Mouse (Mus musculus): ENCODE measurements around the gene Ntn5.
"Not testable (repeated sequence)": the region's sequence is repeated elsewhere in the genome, so short reads cannot be mapped to it uniquely, and the experiment has no call there.

The Ntn5 gene

DNA sequence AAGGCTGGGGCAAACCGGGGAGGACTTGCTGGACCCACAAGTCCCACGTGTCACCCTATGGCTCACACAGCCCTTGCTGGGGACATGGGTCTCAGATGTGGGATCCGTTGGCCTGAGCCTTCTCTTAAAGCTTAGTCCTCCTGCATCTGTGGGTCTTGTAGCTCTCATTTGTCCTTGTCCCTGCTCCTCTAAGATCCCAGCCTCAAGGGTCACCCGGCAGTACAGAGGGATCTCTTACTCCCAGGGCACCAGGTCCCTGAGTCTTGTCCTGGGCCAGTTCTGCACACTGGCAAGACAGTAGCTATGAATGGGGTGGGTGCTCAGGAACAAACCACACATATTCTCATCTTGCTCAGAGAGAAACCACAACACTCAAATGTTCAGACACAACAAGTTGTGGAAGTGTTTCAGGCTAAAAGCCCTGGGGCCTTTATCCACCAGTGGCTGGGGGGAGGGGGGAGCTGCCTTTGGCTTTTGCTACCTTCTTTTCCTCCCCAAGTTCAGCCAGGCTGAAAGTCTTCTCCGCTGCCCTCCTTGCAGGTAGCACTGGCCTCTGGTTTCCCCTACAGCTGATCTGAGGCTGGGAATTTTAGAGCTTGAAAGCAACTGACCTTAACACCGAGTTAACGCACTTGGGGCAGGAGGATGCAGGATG is at the start of gene Ntn5:
Ntn5 (plus strand) TSS at position 627 of the 655 bp plus-strand sequence.
- no peak for DNase-seq (ENCODE audit: low read depth, low spot score)

DNA sequence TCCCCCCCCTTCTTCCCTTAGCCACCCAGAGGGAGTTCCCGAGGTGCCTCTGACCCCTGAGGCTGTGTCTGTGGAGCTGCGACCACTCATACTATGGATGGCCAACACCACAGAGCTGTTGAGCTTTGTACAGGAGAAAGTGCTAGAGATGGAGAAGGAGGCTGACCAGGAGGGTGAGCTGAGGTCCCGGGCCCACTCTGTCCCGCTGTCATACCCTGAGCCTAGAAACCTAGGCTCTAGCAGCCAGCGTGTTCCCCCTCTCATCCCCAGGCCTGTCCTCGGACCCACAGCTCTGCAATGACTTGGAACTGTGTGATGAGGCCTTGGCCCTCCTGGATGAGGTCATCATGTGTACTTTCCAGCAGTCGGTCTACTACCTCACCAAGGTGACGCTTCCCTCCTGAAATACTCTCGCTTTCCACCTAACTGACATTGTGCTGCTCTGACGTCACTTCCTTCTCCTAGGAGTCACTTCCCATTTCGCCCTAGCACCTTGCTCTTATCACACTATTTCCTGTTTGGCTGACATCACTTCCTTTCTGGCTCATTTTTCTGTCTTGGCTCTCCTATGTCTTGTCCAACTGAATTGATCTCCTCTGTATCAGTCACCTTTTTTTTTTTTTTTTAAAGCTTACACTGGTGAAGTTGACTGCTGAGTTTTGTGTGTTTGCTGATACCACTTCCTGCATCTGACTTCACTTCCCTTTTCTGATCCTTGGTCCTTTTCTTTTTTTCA is 48.7 kb upstream of the Ntn5 start:
- DNase-seq (ENCODE audit: low read depth, low spot score), result no peak

DNA sequence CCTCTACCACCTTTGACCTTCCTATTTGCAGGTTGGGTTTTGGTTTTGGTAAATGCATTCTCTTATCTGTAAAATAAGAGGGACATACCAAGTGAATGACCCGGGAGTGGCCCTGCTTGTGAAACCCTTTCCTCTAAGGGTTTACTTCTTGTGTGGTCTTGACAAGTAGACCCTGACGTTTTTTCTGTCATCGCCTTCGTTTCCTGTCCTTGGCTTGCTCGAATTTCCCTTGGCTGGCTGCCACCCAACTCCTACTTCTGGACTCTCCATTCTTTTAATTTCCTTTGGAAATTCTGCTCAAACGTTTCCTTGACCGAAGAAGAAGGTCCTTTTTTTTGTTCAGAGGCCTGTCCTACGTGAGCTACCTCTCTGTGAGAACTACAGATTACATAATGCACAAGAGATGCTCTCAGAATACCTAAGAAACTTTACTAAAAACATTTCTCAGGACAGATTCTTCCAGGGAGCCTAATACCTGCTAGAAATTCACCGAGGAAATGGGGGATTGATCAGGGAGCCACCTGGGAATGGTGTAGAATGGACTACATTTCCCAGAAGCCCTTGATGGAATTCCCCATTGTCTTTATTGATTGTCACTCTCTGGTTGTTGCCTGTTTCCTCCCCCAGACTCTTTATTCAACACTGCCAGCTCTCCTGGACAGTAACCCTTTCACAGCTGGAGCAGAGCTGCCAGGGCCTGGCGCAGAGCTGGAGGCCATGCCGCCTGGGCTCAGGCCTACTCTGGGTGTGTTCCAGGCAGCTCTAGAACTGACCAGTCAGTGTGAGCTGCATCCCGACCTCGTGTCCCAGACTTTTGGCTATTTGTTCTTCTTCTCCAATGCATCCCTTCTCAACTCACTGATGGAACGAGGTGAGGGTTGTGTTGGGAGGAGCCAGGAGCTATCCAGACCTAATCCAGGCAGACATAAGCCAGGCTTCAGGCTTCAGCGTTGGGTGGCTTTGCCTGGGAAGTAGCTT is 47.8 kb upstream of the Ntn5 start:
- DNase-seq (ENCODE audit: low read depth, low spot score), result no peak

DNA sequence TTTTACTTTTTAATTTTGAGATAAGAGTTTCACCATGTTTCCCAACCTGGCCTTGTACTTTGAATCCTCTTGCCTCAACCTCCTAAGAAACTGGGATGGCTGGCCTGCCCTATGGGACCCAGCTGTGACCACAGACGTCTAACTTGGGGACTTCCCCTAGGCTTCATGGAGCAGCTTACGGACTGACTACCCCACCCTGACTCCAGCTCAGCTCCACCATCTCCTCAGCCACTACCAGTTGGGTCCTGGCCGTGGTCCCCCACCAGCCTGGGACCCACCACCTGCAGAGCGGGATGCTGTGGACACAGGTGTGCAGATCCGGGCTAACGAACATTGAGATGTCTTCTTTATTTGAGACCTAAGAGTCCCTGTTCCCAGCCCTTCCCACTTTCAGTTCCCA is 46.1 kb upstream of the Ntn5 start:
- DNase-seq (ENCODE audit: low read depth, low spot score), result no peak

DNA sequence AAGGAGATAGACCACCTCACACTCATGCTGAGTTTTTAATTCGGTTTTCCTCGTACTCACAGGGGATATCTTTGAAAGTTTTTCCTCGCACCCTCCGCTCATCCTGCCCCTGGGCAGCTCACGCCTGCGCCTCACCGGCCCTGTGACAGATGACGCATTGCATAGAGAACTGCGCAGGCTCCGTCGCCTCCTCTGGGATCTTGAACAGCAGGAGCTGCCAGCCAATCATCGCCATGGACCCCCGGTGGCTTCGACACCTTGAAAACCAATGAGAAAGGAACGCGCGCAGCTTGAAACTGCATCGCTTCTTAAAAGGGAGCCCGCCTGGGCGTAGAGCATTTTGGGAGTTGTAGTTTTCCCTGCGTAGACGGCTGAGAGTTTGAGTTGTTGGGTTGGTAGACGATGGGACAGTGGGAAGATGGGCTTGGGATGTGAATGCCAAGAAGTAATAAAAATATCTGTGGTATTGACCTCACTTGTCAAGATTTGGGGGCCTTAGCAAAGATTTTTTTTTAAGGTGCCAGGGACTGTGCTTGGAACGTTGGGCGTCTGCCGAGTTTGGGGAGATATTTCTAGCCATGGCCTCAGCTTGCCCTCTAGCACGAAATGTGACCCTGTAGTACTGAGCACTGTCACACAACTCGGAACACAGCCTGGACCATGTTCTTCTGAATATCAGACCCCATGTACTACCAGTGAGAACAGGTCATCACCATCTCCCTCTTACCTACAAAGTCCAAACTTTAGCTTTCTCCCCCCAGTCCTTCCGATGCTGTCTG is 45.0 kb upstream of the Ntn5 start:
- DNase-seq (ENCODE audit: low read depth, low spot score), result peak; percentile 95

DNA sequence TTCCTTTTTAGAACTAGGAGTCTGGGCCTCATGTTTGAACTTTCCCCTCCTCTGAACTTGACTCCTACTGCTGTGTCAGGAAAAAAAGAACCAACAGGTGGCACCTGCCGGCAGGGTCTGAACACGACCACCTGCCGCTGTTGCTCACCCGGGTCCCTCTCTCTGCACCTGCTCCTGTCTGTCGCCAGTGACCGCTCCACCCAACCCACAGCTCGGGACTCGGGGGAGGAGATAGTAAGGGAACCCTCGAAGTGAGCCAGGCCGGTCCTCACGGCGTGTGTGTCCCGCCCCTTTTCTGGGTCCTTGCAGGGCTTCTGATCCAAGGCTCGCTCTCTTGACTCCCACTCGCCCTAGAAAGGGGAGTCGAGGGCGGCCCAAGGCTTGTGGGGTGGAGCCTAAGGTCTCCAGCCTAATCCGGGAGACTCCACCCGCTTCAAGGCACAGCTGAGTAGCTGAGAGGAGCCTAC is 44.2 kb upstream of the Ntn5 start, which contains the start of gene Mamstr:
Mamstr (plus strand) TSS at position 417 of the 467 bp plus-strand sequence.
- no peak for DNase-seq (ENCODE audit: low read depth, low spot score)

DNA sequence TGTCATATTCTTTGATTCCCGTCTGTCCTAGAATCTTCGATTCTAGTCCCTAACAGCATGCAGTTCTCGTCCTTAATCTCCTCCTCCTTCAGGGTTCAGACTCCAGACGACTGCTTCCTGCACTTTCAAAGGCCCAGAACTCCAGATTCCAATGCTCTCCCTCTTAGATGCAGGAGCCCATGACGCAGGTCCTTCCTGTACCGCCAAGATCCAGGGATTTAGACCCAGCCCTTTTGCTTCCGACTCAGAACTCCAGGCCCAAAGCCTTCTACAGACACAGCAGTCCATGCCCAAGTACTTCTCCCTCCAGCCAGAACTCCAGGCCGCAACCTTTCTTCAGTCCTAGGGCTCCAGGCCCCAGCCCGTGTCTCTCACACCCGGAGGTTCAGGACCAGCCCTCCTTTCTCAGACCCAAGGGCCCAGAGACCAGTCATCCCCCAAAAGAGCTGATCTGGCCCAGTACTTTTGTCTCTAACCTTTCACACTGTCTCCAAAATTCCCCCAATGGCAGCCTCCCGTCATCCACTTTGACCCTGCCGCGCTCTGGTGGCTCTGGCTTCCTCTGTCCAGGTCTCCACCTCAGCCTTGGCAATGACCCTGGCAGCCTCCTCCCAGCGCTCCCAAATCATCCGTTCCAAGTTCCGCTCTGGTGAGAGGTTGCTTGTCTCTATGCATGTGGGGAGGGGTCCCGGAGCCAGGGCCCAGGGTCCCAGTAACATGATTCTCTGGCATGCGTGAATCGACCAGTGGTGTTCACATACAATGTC is 43.4 kb upstream of the Ntn5 start:
- DNase-seq (ENCODE audit: low read depth, low spot score), result no peak

DNA sequence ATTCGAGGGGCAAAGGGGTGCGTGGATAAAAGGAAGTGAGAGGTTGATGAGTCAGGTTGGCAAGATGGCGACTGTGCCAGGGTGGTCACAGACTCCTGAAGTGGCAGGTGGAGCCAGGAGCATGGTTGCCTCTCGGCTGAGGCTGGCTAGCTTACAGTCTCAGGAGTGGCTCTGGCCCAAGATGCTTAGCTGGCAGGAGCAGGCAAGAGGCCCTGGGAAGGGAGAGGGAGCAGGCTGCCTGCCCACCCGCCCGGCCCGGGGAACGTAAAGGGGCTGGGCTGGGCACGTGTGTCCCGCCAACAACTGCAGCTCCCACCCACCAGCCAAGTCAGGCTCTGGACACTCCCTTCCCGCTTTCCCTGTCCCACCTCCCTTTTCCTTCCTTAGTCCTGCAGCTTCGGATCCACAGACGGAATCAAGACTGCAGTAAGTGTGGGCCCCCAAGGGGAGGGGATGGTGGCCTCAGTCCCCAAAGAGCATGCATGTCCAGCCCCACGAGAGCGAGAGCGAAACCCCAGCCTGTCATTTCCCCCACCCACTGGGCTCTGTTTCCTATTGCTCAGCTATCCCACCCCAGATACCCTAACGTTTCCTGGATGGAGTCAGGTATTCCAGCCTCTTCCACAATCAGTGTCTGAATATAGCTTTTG is 42.3 kb upstream of the Ntn5 start:
- DNase-seq (ENCODE audit: low read depth, low spot score), result no peak

DNA sequence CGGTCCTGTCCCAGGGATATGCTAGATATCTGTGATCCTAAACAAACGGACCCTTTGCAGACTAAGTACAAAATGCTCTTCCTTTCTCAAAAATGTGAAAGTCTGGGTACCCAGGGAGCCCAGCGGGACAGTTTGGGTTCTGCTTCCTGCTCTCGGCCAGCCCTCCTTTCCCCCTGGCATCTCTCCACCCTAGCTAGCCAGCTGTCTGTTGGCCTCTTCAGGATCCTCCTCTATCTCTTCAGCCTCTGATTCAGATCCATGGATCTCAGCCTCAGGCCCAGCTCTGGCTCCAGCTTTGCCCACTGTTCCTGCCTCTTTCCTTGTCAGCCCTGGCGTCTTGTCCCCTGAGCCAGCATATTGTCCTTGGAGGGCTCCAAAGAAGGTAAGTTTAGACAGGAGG is 41.7 kb upstream of the Ntn5 start:
- DNase-seq (ENCODE audit: low read depth, low spot score), result no peak

DNA sequence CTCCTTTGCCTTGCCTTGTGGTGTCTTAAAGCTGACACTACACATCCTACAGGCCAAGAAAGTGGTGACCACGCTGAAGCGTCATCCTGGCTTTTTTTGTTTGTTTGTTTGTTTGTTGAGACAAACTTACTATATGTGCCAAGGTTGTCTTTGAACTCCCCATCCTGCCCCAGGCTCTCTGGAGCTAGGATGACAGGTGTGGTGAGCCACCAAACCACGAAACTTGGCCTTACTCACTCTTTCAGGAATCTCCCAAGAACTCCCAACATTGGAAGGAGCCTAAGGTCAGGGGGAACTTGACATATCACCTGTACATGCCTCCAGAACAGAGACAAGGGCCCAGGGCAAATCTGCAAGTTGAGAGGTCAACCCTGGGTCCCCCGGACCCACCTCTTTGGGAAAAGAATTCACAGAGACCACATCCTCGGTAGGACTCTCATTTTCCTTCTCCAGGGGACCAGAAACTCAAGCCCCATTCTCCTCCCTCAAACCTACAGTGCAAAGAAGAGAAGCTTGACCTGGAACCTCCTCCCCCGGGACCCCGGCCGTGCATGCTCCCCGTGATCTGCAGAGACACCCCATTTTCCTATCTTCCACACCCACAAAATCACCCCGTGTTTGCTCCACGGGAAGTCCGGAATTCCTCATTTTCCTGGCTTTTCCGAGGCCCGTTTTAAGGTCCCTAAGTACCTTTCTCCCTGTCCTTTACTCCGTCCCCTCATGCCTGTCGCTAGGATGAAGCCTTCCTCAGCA is 41.1 kb upstream of the Ntn5 start:
- no peak for DNase-seq (ENCODE audit: low read depth, low spot score)

DNA sequence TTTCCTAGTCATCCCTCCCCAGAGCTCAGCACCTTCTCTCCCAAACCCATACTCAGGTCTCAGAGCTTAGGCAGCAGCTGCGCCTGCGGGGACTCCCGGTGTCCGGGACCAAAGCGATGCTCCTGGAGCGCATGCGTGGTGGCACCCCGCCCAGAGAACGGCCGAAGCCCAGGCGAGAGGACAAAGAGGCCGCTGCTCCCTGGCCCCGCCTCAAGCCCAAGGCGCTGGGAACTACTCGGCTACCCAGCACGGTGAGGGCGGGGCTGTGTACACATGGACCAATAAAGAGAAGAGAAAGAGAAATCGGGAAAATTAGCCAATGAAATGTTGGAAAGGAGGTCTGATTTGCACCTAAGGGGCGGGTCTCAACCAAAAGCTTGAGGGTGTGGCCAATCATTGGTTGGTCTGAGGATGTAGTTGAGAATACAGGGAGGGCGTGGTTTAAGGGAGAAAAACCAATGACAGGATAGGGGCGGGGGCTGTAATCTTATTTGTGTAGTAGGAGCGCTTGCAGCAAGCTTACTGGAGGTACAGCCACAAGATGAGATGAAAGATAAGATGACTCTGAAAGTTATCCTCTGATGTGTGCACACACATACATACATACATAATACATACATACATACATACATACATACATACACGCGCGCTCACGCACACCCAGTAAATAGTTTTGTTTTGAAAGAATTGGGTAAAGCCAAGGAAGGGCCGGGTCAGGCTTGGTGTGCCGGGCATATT is 40.2 kb upstream of the Ntn5 start:
- DNase-seq (ENCODE audit: low read depth, low spot score), result peak; percentile 96

DNA sequence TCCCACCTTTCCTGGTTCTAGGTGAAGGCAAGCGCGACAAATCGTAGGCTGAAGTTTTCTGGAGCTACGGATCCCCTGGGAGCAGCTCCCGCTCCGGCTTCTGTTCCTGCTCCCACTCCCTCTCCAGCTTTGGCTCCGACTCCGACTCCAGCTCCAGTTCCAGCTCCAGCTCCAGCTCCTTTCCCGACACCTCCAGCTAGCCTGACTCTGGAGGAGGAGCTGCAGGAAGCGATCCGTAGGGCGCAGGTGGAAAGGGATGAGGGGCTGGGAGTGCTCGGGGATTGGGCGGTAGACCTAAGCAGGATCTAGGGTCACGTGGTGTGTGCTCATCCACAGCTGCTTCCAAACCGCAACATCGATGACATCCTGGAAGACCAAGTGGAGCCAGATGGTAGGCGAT is 39.6 kb upstream of the Ntn5 start:
- no peak for DNase-seq (ENCODE audit: low read depth, low spot score)

DNA sequence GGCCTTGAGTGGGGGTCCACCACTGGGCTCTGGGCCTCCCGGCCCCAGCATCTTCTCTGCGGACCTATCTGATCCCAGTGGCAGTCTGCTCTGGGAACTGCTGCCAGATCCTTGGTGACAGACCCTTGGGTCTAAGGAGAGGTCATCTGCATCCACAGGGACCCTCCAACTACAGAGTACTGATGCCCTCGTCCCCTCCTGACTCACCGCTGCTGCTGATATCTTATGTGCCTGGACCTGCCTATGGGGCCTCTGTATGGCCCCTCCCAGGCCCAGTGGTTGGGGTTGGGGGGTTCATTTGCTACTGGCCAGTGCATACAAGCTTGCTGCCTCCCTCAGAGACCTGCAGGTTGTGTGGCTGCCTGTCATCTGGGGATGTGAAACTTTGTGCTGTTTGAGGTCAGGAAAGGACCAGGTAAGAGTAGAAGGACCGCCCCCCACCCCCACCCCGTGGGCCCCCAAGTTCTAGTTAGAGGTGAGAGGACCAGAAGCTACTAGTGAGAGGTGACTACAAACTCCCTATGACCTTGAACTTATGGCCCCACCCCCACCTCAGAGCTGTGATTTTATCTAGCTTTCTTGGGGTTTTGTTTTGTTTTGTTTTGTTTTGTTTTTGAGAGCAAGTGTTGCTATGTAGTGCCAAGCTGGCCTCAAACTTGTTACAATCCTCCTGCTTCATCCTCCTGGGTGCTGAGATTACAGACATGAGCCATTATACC is 38.8 kb upstream of the Ntn5 start:
- no peak for DNase-seq (ENCODE audit: low read depth, low spot score)

DNA sequence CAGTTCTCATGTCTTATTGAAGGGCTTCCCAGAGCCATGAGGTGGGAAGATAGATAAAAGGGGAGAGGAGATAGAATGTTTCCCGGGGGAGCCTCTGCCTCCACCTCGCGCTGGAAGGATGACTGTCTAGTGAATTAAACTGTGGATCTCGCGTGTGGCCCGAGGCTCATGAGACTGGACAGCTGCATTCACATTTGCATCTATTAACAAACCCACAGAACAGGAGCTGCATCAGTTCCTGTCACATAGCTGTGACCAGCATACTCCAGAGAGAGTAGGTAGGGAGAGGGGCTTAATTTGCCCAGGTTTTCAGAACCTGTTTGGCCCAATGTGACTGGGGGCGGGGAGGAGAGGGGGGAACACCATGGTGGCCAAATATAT is 38.2 kb upstream of the Ntn5 start:
- DNase-seq (ENCODE audit: low read depth, low spot score), result no peak

DNA sequence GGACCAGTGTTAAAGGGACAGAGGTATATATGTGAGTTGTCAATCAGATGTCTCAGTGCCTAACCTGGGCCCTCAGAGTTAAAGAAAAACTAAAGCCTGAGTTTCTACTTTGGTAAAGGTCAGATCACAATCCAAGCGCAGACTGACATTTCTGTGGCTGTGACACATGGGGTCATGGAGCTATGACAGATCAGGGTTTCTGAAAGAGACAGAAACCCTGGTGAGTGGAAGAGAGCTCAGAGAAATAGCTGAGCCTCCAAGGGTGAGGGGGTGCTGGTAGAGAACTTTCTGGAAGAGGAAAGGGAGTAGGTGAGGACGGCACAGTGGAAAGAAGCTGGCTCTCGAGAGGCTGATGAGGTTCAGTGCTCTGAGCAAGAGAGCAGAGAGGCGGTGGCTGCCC is 37.2 kb upstream of the Ntn5 start:
- DNase-seq (ENCODE audit: low read depth, low spot score), result no peak

DNA sequence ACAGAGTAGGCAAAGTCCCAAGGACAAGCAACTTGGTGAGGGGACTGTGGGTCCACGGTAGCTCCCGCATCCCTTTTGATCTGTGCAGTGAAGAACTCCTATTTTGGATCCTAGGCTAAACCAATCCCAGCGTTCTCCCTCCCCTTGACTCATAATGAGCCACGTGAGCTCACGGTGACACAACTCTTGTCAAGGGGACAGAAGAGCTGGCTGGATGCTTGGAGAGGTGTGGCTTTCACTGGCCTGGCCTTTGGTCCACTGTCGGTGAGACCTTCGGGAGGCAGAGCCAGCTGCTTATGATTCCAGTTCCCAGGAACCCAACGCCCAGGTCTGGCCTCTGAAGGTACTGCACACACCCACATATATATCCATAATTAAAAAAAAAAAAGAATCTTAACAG is 34.5 kb upstream of the Ntn5 start:
- DNase-seq (ENCODE audit: low read depth, low spot score), result no peak

DNA sequence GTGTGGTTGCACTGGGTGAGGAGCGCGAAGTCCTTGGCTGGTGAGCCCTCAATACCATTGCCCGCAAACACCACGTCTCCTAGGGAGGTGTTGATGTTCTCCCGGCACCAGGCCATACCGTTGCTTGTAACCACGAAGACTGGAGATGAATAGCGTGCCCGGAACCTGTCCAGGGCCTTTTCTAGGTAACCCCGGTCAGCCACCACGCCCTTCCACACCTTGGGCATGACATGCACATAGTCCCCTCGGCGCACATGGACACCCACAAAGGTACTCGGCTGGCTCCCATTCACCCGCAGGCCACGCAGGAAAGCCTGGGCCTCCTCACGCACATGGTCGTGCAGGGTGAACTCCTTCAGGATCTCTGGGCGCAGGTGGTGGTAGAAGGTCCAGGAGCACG is 33.3 kb upstream of the Ntn5 start:
- not testable (repeated sequence) for DNase-seq (ENCODE audit: low read depth, low spot score)

All from embryo, embryonic 11.5 days (tissue).